Mouse (Mus musculus): ENCODE results near the gene Btg4. TPM values are rescaled to one million over a fixed set of nuclear protein-coding genes. Genes with fewer than 3 reads are reported as not detected.
A peak's percentile ranks its signal among the peaks of the same experiment; 100 is the strongest.

Btg4 gene
- polyA plus RNA-seq, 1 experiment from 2014 or later, result not detected

MicroRNAs within 50 kb of the gene (microRNA counts, 519-probe panel; counts per million panel counts)
- microRNA mmu-miR-34b-3p (2,300 counts per million, percentile 53 among the panel's probes with 10 or more counts), microRNA mmu-miR-34b-5p (2,376 counts per million, percentile 57 among the panel's probes with 10 or more counts), microRNA mmu-miR-34c (3,237 counts per million, percentile 86 among the panel's probes with 10 or more counts)

Small RNAs within 50 kb of the gene (microRNA-seq; reads per million reads assigned to microRNA genes)
- gene Mir34b, result 81.0 reads per million, percentile 46 among the genes with 10 or more reads in this experiment
- 2,157 reads per million, percentile 83 among the genes with 10 or more reads in this experiment for gene Mir34c

Other genes with a start within 250 kb of the Btg4 start
- 41.1 and 48.1 TPM in 2 replicates for gene Ppp2r1b, start 215.6 kb upstream of the Btg4 start, polyA plus RNA-seq (2015; fragmentation: Nextera tagmentation; extraction: Ambion mirVana)
- gene Sik2, start 51.8 kb upstream of the Btg4 start, polyA plus RNA-seq (2015; fragmentation: Nextera tagmentation; extraction: Ambion mirVana), result 15.9 and 17.9 TPM in 2 replicates
- 2.5 and 2.6 TPM in 2 replicates for gene Layn, start 16.2 kb downstream of the Btg4 start, polyA plus RNA-seq (2015; fragmentation: Nextera tagmentation; extraction: Ambion mirVana)
- gene 4833427G06Rik, start 41.2 kb downstream of the Btg4 start, polyA plus RNA-seq (2015; fragmentation: Nextera tagmentation; extraction: Ambion mirVana), result 1.0 and 1.9 TPM in 2 replicates
- gene Gm32742, start 104.6 kb downstream of the Btg4 start, polyA plus RNA-seq (2015; fragmentation: Nextera tagmentation; extraction: Ambion mirVana), result 0.02 and 0.03 TPM in 2 replicates
- gene Pou2af1, start 152.8 kb downstream of the Btg4 start, polyA plus RNA-seq (2015; fragmentation: Nextera tagmentation; extraction: Ambion mirVana), result 0.11 and 0.30 TPM in 2 replicates
- gene Colca2, start 217.7 kb downstream of the Btg4 start, polyA plus RNA-seq (2015; fragmentation: Nextera tagmentation; extraction: Ambion mirVana), result 0.94 and 1.2 TPM in 2 replicates